Mouse (Mus musculus): ENCODE measurements around the gene Vav2.

GRCm38 (mm10) chr2:27218121-27218544 is 208.7 kb downstream of the Vav2 start:
- no peak for TF ChIP-seq CTCF (IDR thresholded peaks at IDR 0.05; ENCODE audit: control insufficient read depth, insufficient read depth, insufficient read length)
- no peak for TF ChIP-seq FOSL1 (IDR thresholded peaks at IDR 0.05; ENCODE audit: insufficient read depth, low read length, poor library complexity, severe bottlenecking)
- TF ChIP-seq MYOD1 (IDR thresholded peaks at IDR 0.05; ENCODE audit: control insufficient read depth, insufficient read length, low read depth) = no peak
- TF ChIP-seq MYOG (IDR thresholded peaks at IDR 0.05; ENCODE audit: control insufficient read depth, extremely low read depth, insufficient read length) = no peak
- no peak for TF ChIP-seq CEBPB (IDR thresholded peaks at IDR 0.05; ENCODE audit: low read depth)
- no peak for TF ChIP-seq MAX (IDR thresholded peaks at IDR 0.05)
- no peak for TF ChIP-seq USF1 (IDR thresholded peaks at IDR 0.05; ENCODE audit: low read depth)
